Mouse (Mus musculus): ENCODE data around the gene Sipa1l2. TPM values are rescaled to one million over a fixed set of nuclear protein-coding genes. Genes with fewer than 3 reads are reported as not detected.

Gene Sipa1l2
- polyA plus RNA-seq, 2 experiments = 0.47 to 0.69 TPM

- Histone ChIP-seq H3K4me3 (ENCODE audit: insufficient read depth in 1 of 2, low read depth in 2 of 2, low read length in 2 of 2) (no peak overlapping the region), H3K36me3 (replicated peaks; ENCODE audit: control insufficient read depth, insufficient read depth, low read depth) (no peaks in the 10 kb centered on the region), H3K27me3 (ENCODE audit: control insufficient read depth, insufficient read depth, low read length) (no peaks in the 10 kb centered on the region), H3K9me3 (ENCODE audit: control insufficient read depth, low read length) (no peaks in the 10 kb centered on the region), H3K27ac (no peak overlapping the region), H3K9ac (replicated peaks) (no peak overlapping the region), H3K4me2 (ENCODE audit: low read depth) (no peak overlapping the region), H3K4me1 (replicated peaks; ENCODE audit: control insufficient read depth in 2 of 2, insufficient read depth in 2 of 2, low read length in 1 of 2) (peaks cover 0 to 9% of the 10 kb centered on the region in 2 experiments; a peak in 2 of 4 replicates)
- no peak for DNase-seq (ENCODE audit: low read depth in 3 of 3, low spot score in 3 of 3)
- no peak for TF ChIP-seq EP300 (IDR thresholded peaks at IDR 0.05; ENCODE audit: low read depth)
- no peak for TF ChIP-seq CTCF (IDR thresholded peaks at IDR 0.05; ENCODE audit: low read depth)
- 19% methylated on average over 1 of the region's 1 CpGs for WGBS (ENCODE audit: insufficient replicate concordance)
- ATAC-seq (ENCODE audit: insufficient read depth) = no peak
Observed at GRCm38 (mm10) chr8:125531640-125532039, 38.0 kb downstream of the Sipa1l2 start.

- H3K4me1 ChIP-seq (replicated peaks; ENCODE audit: control insufficient read depth in 2 of 2, insufficient read depth in 2 of 2, low read length in 1 of 2) = peaks cover 0 to 9% of the 10 kb centered on the region in 2 experiments; a peak in 2 of 4 replicates
- H3K27ac ChIP-seq = no peak overlapping the region
- no peak overlapping the region for H3K4me2 ChIP-seq (ENCODE audit: low read depth)
- H3K27me3 ChIP-seq (ENCODE audit: control insufficient read depth, insufficient read depth, low read length) = no peaks in the 10 kb centered on the region
- DNase-seq (ENCODE audit: low read depth in 3 of 3, low spot score in 3 of 3) (no peak), ATAC-seq (ENCODE audit: insufficient read depth) (no peak)
- no peak overlapping the region for H3K9ac ChIP-seq (replicated peaks)
- no peaks in the 10 kb centered on the region for H3K9me3 ChIP-seq (ENCODE audit: control insufficient read depth, low read length)
- no peak overlapping the region for H3K4me3 ChIP-seq (ENCODE audit: insufficient read depth in 1 of 2, low read depth in 2 of 2, low read length in 2 of 2)
- WGBS (ENCODE audit: insufficient replicate concordance) = 59% methylated on average over 6 of the region's 6 CpGs
- TF ChIP-seq CTCF (IDR thresholded peaks at IDR 0.05; ENCODE audit: low read depth) (no peak), EP300 (IDR thresholded peaks at IDR 0.05; ENCODE audit: low read depth) (no peak)
- H3K36me3 ChIP-seq (replicated peaks; ENCODE audit: control insufficient read depth, insufficient read depth, low read depth) = no peaks in the 10 kb centered on the region
Observed at GRCm38 (mm10) chr8:125531088-125531438, 38.5 kb downstream of the Sipa1l2 start.

GRCm38 (mm10) chr8:125530187-125531087 is 39.2 kb downstream of the Sipa1l2 start:
- DNase-seq (ENCODE audit: low read depth in 3 of 3, low spot score in 3 of 3) = no peak
- no peak overlapping the region for H3K4me3 ChIP-seq (ENCODE audit: insufficient read depth in 1 of 2, low read depth in 2 of 2, low read length in 2 of 2)
- WGBS (ENCODE audit: insufficient replicate concordance) = 54% methylated on average over 15 of the region's 15 CpGs
- H3K9ac ChIP-seq (replicated peaks) = no peak overlapping the region
- peaks cover 0 to 9% of the 10 kb centered on the region in 2 experiments; a peak in 2 of 4 replicates for H3K4me1 ChIP-seq (replicated peaks; ENCODE audit: control insufficient read depth in 2 of 2, insufficient read depth in 2 of 2, low read length in 1 of 2)
- no peak overlapping the region for H3K4me2 ChIP-seq (ENCODE audit: low read depth)
- H3K9me3 ChIP-seq (ENCODE audit: control insufficient read depth, low read length) = no peaks in the 10 kb centered on the region
- no peak for ATAC-seq (ENCODE audit: insufficient read depth)
- H3K27me3 ChIP-seq (ENCODE audit: control insufficient read depth, insufficient read depth, low read length) = no peaks in the 10 kb centered on the region
- no peaks in the 10 kb centered on the region for H3K36me3 ChIP-seq (replicated peaks; ENCODE audit: control insufficient read depth, insufficient read depth, low read depth)
- TF ChIP-seq CTCF (IDR thresholded peaks at IDR 0.05; ENCODE audit: low read depth) (no peak), EP300 (IDR thresholded peaks at IDR 0.05; ENCODE audit: low read depth) (no peak)
- H3K27ac ChIP-seq = no peak overlapping the region

- H3K36me3 ChIP-seq (replicated peaks; ENCODE audit: control insufficient read depth, insufficient read depth, low read depth) = no peaks in the 10 kb centered on the region
- H3K27ac ChIP-seq = no peak overlapping the region
- TF ChIP-seq EP300 (IDR thresholded peaks at IDR 0.05; ENCODE audit: low read depth) = no peak
- no peak for TF ChIP-seq CTCF (IDR thresholded peaks at IDR 0.05; ENCODE audit: low read depth)
- H3K9me3 ChIP-seq (ENCODE audit: control insufficient read depth, low read length) = no peaks in the 10 kb centered on the region
- no peak overlapping the region for H3K4me3 ChIP-seq (ENCODE audit: insufficient read depth in 1 of 2, low read depth in 2 of 2, low read length in 2 of 2)
- H3K4me2 ChIP-seq (ENCODE audit: low read depth) = no peak overlapping the region
- no peak for ATAC-seq (ENCODE audit: insufficient read depth)
- 62% methylated on average over 6 of the region's 6 CpGs for WGBS (ENCODE audit: insufficient replicate concordance)
- peaks cover 0 to 7% of the 10 kb centered on the region in 2 experiments; a peak in 1 of 4 replicates for H3K4me1 ChIP-seq (replicated peaks; ENCODE audit: control insufficient read depth in 2 of 2, insufficient read depth in 2 of 2, low read length in 1 of 2)
- no peak for DNase-seq (ENCODE audit: low read depth in 3 of 3, low spot score in 3 of 3)
- no peak overlapping the region for H3K9ac ChIP-seq (replicated peaks)
- no peaks in the 10 kb centered on the region for H3K27me3 ChIP-seq (ENCODE audit: control insufficient read depth, insufficient read depth, low read length)
Observed at GRCm38 (mm10) chr8:125529019-125529418, 40.6 kb downstream of the Sipa1l2 start.

GRCm38 (mm10) chr8:125527941-125528340 is 41.7 kb downstream of the Sipa1l2 start:
- H3K4me2 ChIP-seq (ENCODE audit: low read depth) = no peak overlapping the region
- no peak for ATAC-seq (ENCODE audit: insufficient read depth)
- no peak overlapping the region for H3K4me3 ChIP-seq (ENCODE audit: insufficient read depth in 1 of 2, low read depth in 2 of 2, low read length in 2 of 2)
- H3K4me1 ChIP-seq (replicated peaks; ENCODE audit: control insufficient read depth in 2 of 2, insufficient read depth in 2 of 2, low read length in 1 of 2) = peaks cover 0 to 7% of the 10 kb centered on the region in 2 experiments; a peak in 1 of 4 replicates
- WGBS (ENCODE audit: insufficient replicate concordance) = 27% methylated on average over 3 of the region's 3 CpGs
- TF ChIP-seq EP300 (IDR thresholded peaks at IDR 0.05; ENCODE audit: low read depth) (no peak), CTCF (IDR thresholded peaks at IDR 0.05; ENCODE audit: low read depth) (no peak)
- H3K36me3 ChIP-seq (replicated peaks; ENCODE audit: control insufficient read depth, insufficient read depth, low read depth) = no peaks in the 10 kb centered on the region
- DNase-seq (ENCODE audit: low read depth in 3 of 3, low spot score in 3 of 3) = no peak
- H3K27ac ChIP-seq = no peak overlapping the region
- no peak overlapping the region for H3K9ac ChIP-seq (replicated peaks)
- no peaks in the 10 kb centered on the region for H3K9me3 ChIP-seq (ENCODE audit: control insufficient read depth, low read length)
- H3K27me3 ChIP-seq (ENCODE audit: control insufficient read depth, insufficient read depth, low read length) = no peaks in the 10 kb centered on the region
